Mouse (Mus musculus) central nervous system, embryonic 14 days (tissue): ENCODE data around the gene Urod. TPM values are rescaled to one million over a fixed set of nuclear protein-coding genes. Genes with fewer than 3 reads are reported as not detected.

Experiments
- polyA plus RNA-seq: library from polyadenylated mRNA; depleted of rRNA; stranded (reverse); fragments of >200 nt; gene quantifications from 2 replicates; pipeline ENCODE4 v1.2.3, GENCODE M21; 2012; rRNA removed

Urod gene
- polyA plus RNA-seq = 59.3 and 62.9 TPM in 2 replicates

GRCm38 (mm10) chr4:116993672-116994621 is at the start of gene Urod:
Gene Urod, minus strand, starts transcription at chr4:116994413.

DNA sequence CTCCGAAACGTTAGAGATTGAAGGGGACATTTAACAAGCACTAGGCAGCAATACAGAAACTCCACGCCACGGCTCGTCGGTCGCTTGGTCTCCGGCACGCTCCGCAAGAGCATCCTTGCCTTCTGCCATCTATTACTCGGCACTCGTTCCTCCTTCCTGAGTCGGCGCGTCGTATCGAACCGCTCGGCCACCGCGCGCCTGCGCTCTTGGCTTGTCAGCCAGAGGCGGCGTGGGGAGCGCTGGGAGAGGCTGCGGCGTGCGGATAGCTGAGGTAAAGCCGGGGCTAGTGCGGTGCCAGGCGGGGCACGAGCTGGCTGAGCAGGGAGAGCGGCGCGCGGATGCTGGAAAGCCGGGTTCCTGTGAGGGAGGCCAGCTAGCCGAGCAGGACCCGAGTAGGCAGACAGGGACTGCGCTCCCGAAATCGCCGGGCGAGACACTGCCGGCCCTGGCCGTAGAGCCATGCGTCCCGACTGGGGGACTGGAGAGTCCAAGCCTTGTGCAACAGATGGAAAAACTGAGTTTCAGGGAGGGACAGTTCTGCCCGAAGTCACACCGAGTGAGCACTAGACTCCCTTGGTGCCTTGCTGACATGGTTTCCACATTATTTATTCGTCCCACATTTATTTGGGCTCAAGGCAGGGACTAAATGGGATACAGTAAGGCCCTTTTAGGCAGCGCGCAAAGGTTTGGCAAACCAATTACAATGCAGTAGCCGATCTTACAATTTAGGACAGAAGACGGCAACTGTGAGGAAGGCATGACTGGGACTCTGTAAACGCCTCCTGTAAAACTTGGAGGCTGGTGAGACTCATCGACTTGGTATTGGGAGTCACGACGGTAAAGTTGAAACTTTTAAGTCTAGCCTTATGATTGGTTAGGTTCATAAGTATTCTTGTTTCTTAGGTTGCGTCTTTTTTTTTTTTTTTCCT is 25.3 kb upstream of the Urod start, which contains the start of gene Eif2b3:
Gene Eif2b3 (plus strand): TSS at position 197 of the 929 bp plus-strand sequence.

DNA sequence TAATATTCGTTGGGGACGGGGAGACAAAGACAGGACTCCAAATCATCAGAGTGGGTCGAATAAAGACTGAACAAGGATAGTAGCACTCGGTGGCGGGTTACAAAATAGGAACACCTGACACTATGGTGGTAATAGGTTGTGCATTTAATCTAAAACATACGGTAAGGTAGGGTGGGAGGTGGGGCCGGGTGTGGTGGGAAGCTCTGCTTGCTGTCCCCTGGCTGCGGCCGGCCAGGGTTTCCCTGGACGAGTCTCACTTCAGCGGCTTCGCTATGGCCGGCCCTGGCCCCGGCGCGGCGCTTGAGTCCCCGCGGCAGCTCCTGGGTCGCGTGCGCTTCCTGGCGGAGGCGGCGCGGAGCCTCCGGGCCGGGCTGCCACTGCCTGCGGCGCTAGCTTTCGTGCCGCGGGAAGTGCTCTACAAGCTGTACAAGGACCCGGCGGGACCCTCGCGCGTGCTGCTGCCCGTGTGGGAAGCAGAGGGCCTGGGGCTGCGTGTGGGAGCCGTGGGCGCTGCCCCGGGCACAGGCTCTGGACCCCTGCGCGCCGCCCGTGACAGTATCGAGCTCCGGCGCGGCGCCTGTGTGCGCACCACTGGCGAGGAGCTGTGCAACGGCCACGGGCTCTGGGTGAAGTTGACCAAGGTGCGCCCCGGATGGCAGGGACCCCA is 1.1 kb upstream of the Urod start, which contains the start of gene Hectd3:
Gene Hectd3 (plus strand): TSS at position 187 of the 667 bp plus-strand sequence.

Other genes with a start within 250 kb of the Urod start
- gene Toe1, start 186.8 kb downstream of the Urod start, polyA plus RNA-seq = 36.1 and 39.4 TPM in 2 replicates
- gene Mutyh, start 186.7 kb downstream of the Urod start, polyA plus RNA-seq = 20.2 and 20.6 TPM in 2 replicates
- gene Hpdl, start 172.7 kb downstream of the Urod start, polyA plus RNA-seq = 0.49 and 0.50 TPM in 2 replicates
- gene Zswim5, start 117.0 kb downstream of the Urod start, polyA plus RNA-seq = 22.0 and 27.1 TPM in 2 replicates
- 51.7 and 57.8 TPM in 2 replicates for gene Hectd3, start 904 bp upstream of the Urod start, polyA plus RNA-seq
- gene Eif2b3, start 25.0 kb upstream of the Urod start, polyA plus RNA-seq = 31.6 and 32.5 TPM in 2 replicates
- gene Ptch2, start 101.7 kb upstream of the Urod start, polyA plus RNA-seq = 9.2 and 13.2 TPM in 2 replicates
- 7.2 and 9.3 TPM in 2 replicates for gene Btbd19, start 131.3 kb upstream of the Urod start, polyA plus RNA-seq
- gene Tctex1d4, start 132.4 kb upstream of the Urod start, polyA plus RNA-seq = 0.45 and 0.58 TPM in 2 replicates
- 16.9 and 18.0 TPM in 2 replicates for gene Plk3, start 139.6 kb upstream of the Urod start, polyA plus RNA-seq
- gene Rps8, start 161.8 kb upstream of the Urod start, polyA plus RNA-seq = 1,168 and 1,206 TPM in 2 replicates
- gene Kif2c, start 188.2 kb upstream of the Urod start, polyA plus RNA-seq = 21.5 and 30.5 TPM in 2 replicates